Comparison of ENCODE assay signal across 10 mouse cellular contexts in genomic region chr13:71958651-71959050, GRCm38 (mm10). TPM values are rescaled to one million over a fixed set of nuclear protein-coding genes. Genes with fewer than 3 reads are reported as not detected.
DNase-seq lines count a peak whose midpoint lies in the region; ATAC-seq and TF ChIP-seq lines count a peak whose summit lies in the region.
"Had no signal": no experiment of that assay in that cellular context is flagged by ENCODE, and none has a peak within 500 bp of the region (broad histone marks: within the 10 kb centered on the region; RNA-seq: fewer than 3 reads in every experiment).

No protein-coding gene starts in this region.

- ATAC-seq in limb, embryonic 12.5 days (ENCODE audit: insufficient number of reproducible peaks, insufficient read depth, low FRiP score, low TSS enrichment, low read depth) = no peak
- no peak for ATAC-seq in neural tube, embryonic 14.5 days (ENCODE audit: low read depth)

- peaks cover 95% of the 10 kb centered on the region for H3K27me3 ChIP-seq in limb, embryonic 12.5 days
- H3K27me3 ChIP-seq in neural tube, embryonic 14.5 days (ENCODE audit: control insufficient read depth, insufficient read depth, low read length) = peaks cover 48% of the 10 kb centered on the region

- no peak for TF ChIP-seq CTCF in lung, adult 2 months (IDR thresholded peaks at IDR 0.05; ENCODE audit: insufficient read depth, low read length)

- no peaks in the 10 kb centered on the region for H3K9me3 ChIP-seq in limb, embryonic 12.5 days
- H3K9me3 ChIP-seq in neural tube, embryonic 14.5 days (ENCODE audit: control insufficient read depth, low read length) = no peaks in the 10 kb centered on the region

- H3K4me2 ChIP-seq in limb, embryonic 12.5 days = peak overlapping the region; percentile 47
- peak overlapping the region; percentile 44; the same call in 1 of the 2 replicates for H3K4me2 ChIP-seq in neural tube, embryonic 14.5 days (ENCODE audit: low read depth, low read length)

- no peak for TF ChIP-seq POLR2A in lung, adult 2 months (IDR thresholded peaks at IDR 0.05; ENCODE audit: borderline replicate concordance, extremely low read depth, low read depth, low read length)

- no peak overlapping the region for H3K27ac ChIP-seq in limb, embryonic 12.5 days
- H3K27ac ChIP-seq in neural tube, embryonic 14.5 days (ENCODE audit: low read depth, low read length) = no peak overlapping the region

- peak overlapping the region; percentile 56 for H3K4me3 ChIP-seq in lung, adult 2 months (replicated peaks; ENCODE audit: extremely low read depth, low read depth, low read length)
- H3K4me3 ChIP-seq in limb, embryonic 12.5 days (replicated peaks) = peak overlapping the region; percentile 60
- H3K4me3 ChIP-seq in neural tube, embryonic 14.5 days (ENCODE audit: low read depth, low read length) = no peak overlapping the region; the same call in 1 of the 2 replicates

- peak; percentile 53 for DNase-seq in cerebellum, postnatal 10 days
- DNase-seq in cerebellum, adult 18-20 months = no peak
- DNase-seq in lung, adult 2 months = no peak
- DNase-seq in lung, postnatal 25 days (ENCODE audit: low spot score) = no peak
- DNase-seq in gastrocnemius, postnatal 10 days = no peak
- DNase-seq in thymus, postnatal 0 days (ENCODE audit: low spot score) = no peak
- DNase-seq: adrenal gland, adult 2 months had no signal

- no peaks in the 10 kb centered on the region for H3K4me1 ChIP-seq in lung, adult 2 months (ENCODE audit: control insufficient read depth, insufficient read depth, low read length)
- peaks cover 42% of the 10 kb centered on the region for H3K4me1 ChIP-seq in limb, embryonic 12.5 days (replicated peaks)
- H3K4me1 ChIP-seq in neural tube, embryonic 14.5 days (ENCODE audit: control insufficient read depth, insufficient read depth, low read length) = peaks cover 17% of the 10 kb centered on the region

- peak overlapping the region; percentile 35; the same call in 1 of the 2 replicates for H3K9ac ChIP-seq in limb, embryonic 12.5 days (replicated peaks)
- H3K9ac ChIP-seq in neural tube, embryonic 14.5 days (replicated peaks; ENCODE audit: low read depth, low read length) = 0 out of 2 replicates have a peak overlapping the region, but pooled peaks have one; percentile 7

- H3K36me3 ChIP-seq in limb, embryonic 12.5 days = no peaks in the 10 kb centered on the region
- no peaks in the 10 kb centered on the region for H3K36me3 ChIP-seq in neural tube, embryonic 14.5 days (ENCODE audit: control insufficient read depth, insufficient read depth, low read length)

- WGBS in lung, adult 2 months = 6% methylated on average over 16 of the region's 16 CpGs
- WGBS in limb, embryonic 12.5 days = under 1% methylated on average over 16 of the region's 16 CpGs
- WGBS in neural tube, embryonic 14.5 days = 7% methylated on average over 16 of the region's 16 CpGs

RNA-seq across cellular contexts. Expression of gene Irx1, which starts 4.9 kb away (rescaled TPM):
- 122 and 300 TPM in 2 replicates for polyA plus RNA-seq in lung, adult 2 months (2012; rRNA removed)
- 6.1 and 6.9 TPM in 2 replicates for polyA plus RNA-seq in limb, embryonic 12.5 days (2016; fragmentation: Nextera tagmentation; extraction: Ambion mirVana)
- 1.3 and 2.0 TPM in 2 replicates for polyA plus RNA-seq in neural tube, embryonic 14.5 days (2014; fragmentation: Nextera tagmentation; extraction: Ambion mirVana)
- total RNA-seq in gastrocnemius, postnatal 10 days (2021) = under 1 TPM in 1 of 2 experiments, not detected in 1; 0.18 TPM
- 0.05 TPM in 2 replicates for polyA plus RNA-seq in thymus, postnatal 0 days (2015; fragmentation: Nextera tagmentation; extraction: Ambion mirVana)
- total RNA-seq: adrenal gland, adult 2 months; megakaryocyte-erythroid progenitor cell, adult 5-6 weeks had no signal

Comparison
In these comparisons a context has a peak if more than half of its experiments do, and no peak if none do; other contexts are left out.
1. DNase-seq: peak in cerebellum, postnatal 10 days (2 of 2); none in cerebellum, adult 18-20 months (0 of 2), lung, adult 2 months (single experiment), lung, postnatal 25 days (single experiment), gastrocnemius, postnatal 10 days (single experiment) and thymus, postnatal 0 days (single experiment).
2. RNA of gene Irx1, which starts 4.9 kb away (polyA plus RNA-seq): 122 to 300 TPM in lung, adult 2 months; 6.1 to 6.9 TPM in limb, embryonic 12.5 days, 1.3 to 2.0 TPM in neural tube, embryonic 14.5 days and 0.05 TPM in thymus, postnatal 0 days; every median in the first group is over 10 times any median in the second.